Mouse (Mus musculus): ENCODE data around the gene Il20.

DNA sequence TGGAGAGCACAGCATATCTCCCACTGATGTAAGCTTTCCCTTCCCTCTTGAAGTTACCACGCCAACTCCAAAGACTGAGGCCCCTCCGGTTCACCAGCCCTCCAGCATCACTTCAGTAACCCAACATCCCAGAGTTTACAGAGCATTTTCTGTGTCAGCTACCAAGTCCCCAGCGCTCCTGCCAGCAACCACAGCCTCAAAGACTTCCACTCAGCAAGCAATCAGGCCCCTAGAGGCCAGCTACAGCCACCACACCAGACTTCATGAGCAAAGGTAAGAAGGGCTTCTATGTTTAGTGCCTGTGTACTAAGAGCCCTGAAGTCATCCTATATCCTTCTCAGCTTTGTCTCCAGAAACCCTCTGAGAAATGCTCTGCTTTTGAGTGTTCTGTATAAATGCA is 35.3 kb downstream of the Il20 start:
- TF ChIP-seq CTCF (IDR thresholded peaks at IDR 0.05; ENCODE audit: control insufficient read depth, insufficient read depth, insufficient replicate concordance, low read depth, low read length): no peak
- TF ChIP-seq POLR2A (IDR thresholded peaks at IDR 0.05; ENCODE audit: control insufficient read depth, low read depth, low read length): no peak

All from testis, adult 2 months (tissue).